Mouse (Mus musculus): ENCODE data around the gene Trim25.

GRCm38 (mm10) chr11:89065297-89065696 lies 66.1 kb downstream of the Trim25 start:
- TF ChIP-seq CTCF (IDR thresholded peaks at IDR 0.05 in 2 of 3, conservative IDR thresholded peaks at IDR 0.05 in 1 of 3; ENCODE audit: control insufficient read depth in 1 of 3, insufficient read depth in 1 of 3, low read depth in 2 of 3, low read length in 3 of 3, poor library complexity in 1 of 3, severe bottlenecking in 1 of 3) (peak; percentile 2 to 71 (median 53); a peak in 4 of 6 replicates), SMC3 (IDR thresholded peaks at IDR 0.05; ENCODE audit: low read depth, low read length) (peak; percentile 33), ZNF384 (IDR thresholded peaks at IDR 0.05; ENCODE audit: low read depth, low read length) (no peak), NRF1 (IDR thresholded peaks at IDR 0.05; ENCODE audit: insufficient read depth, low read depth, low read length, poor library complexity, severe bottlenecking) (no peak), MAFK (IDR thresholded peaks at IDR 0.05; ENCODE audit: borderline replicate concordance, low read depth, low read length) (no peak), GABPA (IDR thresholded peaks at IDR 0.05; ENCODE audit: low read depth, low read length) (no peak), SIN3A (IDR thresholded peaks at IDR 0.05; ENCODE audit: low read length) (no peak), KAT2A (conservative IDR thresholded peaks at IDR 0.05; ENCODE audit: low read depth, low read length) (no peak)
